Mouse (Mus musculus) testis, adult 2 months (tissue): Measurements from ENCODE around the gene Gm19402.

ENCODE experiments used
- CTCF ChIP-seq: fragments of 200-500 bp; IDR thresholded peaks from 2 replicates; pipeline ENCODE4 v1.5.1; 2012; ENCODE audit warnings: low read depth, mild to moderate bottlenecking, inconsistent platforms, low read length, moderate library complexity; ENCODE audit not compliant: control insufficient read depth, insufficient read depth, insufficient replicate concordance
- POLR2A ChIP-seq: fragments of 200-500 bp; IDR thresholded peaks from 2 replicates; pipeline ENCODE4 v1.6.1; 2012; ENCODE audit warnings: low read depth, mild to moderate bottlenecking, inconsistent platforms, low read length, moderate library complexity; ENCODE audit not compliant: control insufficient read depth

DNA sequence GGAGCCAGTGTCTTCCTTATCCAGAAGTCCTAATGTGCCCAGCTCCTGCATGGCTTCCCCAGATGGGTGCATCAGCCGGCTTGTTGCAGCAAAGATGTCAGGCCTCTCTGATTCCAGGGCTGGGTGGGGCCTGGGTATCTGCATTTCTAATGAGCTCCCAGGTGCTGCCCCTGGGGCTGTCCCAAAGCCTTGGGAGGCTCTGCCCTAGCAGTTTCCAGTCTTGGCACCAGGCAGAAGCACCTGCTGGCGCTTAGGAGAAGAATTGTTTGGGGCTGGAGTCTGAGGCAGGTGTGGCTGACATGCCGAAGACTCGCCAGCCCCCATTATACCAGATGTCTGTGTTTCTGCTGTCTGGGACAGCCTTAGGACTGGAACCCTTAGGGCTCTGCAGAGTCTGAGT lies 19.8 kb downstream of the Gm19402 start:
- TF ChIP-seq POLR2A (no peak), CTCF (no peak)
